In the genomic region with DNA sequence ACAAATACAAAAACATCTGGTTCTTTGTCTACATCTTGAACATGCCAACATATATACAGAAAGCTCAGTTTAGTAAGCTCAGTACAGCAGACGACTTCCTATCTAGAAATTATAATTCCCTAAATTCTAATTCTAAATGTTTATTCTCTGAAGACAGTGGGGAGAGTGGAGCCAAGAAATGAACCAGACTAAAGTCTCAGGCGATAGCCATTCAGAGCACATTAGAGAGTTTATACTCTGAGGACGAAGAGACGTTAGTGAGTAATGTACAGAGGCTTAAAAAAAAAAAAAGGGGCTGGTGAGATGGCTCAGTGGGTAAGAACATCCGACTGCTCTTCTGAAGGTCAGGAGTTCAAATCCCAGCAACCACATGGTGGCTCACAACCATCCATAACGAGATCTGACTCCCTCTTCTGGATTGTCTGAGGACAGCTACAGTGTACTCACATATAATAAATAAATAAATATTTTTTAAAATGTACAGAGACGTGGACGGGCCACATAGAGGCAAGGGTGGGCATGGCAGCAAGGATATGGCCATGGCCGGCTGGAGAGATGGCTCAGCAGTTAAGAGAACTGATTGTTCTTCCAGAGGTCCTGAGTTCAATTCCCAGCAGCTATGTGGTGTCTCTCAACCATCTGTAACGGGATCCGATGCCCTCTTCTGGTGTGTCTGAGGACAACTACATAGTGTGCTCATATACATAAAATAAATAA, we compare ENCODE assay signal across 8 mouse cellular contexts. TPM values are rescaled to one million over a fixed set of nuclear protein-coding genes. Genes with fewer than 3 reads are reported as not detected.
DNase-seq lines count a peak whose midpoint lies in the region; ATAC-seq and TF ChIP-seq lines count a peak whose summit lies in the region.
"Not testable (repeated sequence)": the region's sequence is repeated elsewhere in the genome, so short reads cannot be mapped to it uniquely, and the experiment has no call there.

No protein-coding gene starts in this region.

- peak overlapping the region; percentile 53; the same call in 1 of the 2 replicates for H3K9ac ChIP-seq in ES-E14 (ENCODE audit: insufficient read depth, low read depth, low read length, poor library complexity, severe bottlenecking)
- H3K9ac ChIP-seq in heart, embryonic 16.5 days (ENCODE audit: low read length); lung, embryonic 15.5 days; stomach, embryonic 15.5 days; stomach, postnatal 0 days (ENCODE audit: low read length): not testable (repeated sequence)

- not testable (repeated sequence) for H3K27me3 ChIP-seq in E14TG2a.4 (ENCODE audit: insufficient read depth, low read length); heart, embryonic 16.5 days (ENCODE audit: control insufficient read depth, insufficient read depth, low read length); lung, embryonic 15.5 days; stomach, embryonic 15.5 days (replicated peaks); stomach, postnatal 0 days (ENCODE audit: control insufficient read depth, insufficient read depth, low read length)

- ATAC-seq in heart, embryonic 16.5 days (replicated peaks; ENCODE audit: extremely low read depth, insufficient read depth, low FRiP score), result 0 out of 2 replicates have a peak, but pooled peaks have one; percentile 4
- ATAC-seq in lung, embryonic 15.5 days (ENCODE audit: borderline replicate concordance, extremely low read depth, low FRiP score, low TSS enrichment), result peak; percentile 32; the same call in 1 of the 2 replicates
- 0 out of 2 replicates have a peak, but pooled peaks have one; percentile 24 for ATAC-seq in stomach, embryonic 15.5 days (ENCODE audit: insufficient read depth, low FRiP score, low read depth)
- not testable (repeated sequence) for ATAC-seq in stomach, postnatal 0 days (ENCODE audit: low FRiP score, low TSS enrichment)

- not testable (repeated sequence) for DNase-seq in ES-E14 (ENCODE audit: low read depth, low spot score); layer of hippocampus, adult 2 months (ENCODE audit: low spot score in 2 of 2); stomach, postnatal 0 days (ENCODE audit: low spot score)
- peak; percentile 78 for DNase-seq in heart, adult 11 months

- H3K36me3 ChIP-seq in E14TG2a.4 (ENCODE audit: insufficient read depth, low read length), result peaks cover 13% of the 10 kb centered on the region
- not testable (repeated sequence) for H3K36me3 ChIP-seq in ES-E14 (ENCODE audit: control insufficient read depth, insufficient read depth, low read length, poor library complexity, severe bottlenecking); heart, embryonic 16.5 days (ENCODE audit: control insufficient read depth, insufficient read depth); lung, embryonic 15.5 days; stomach, embryonic 15.5 days; stomach, postnatal 0 days (ENCODE audit: control insufficient read depth, insufficient read depth, low read length)

- in situ Hi-C loops in ES-E14 (cut with MboI; ENCODE audit: low sequenced_read_pairs in 2 of 2, unreplicated experiment in 2 of 2), result not testable (repeated sequence)

- not testable (repeated sequence) for H3K4me2 ChIP-seq in heart, embryonic 16.5 days (ENCODE audit: low read depth, low read length); lung, embryonic 15.5 days; stomach, embryonic 15.5 days; stomach, postnatal 0 days (replicated peaks; ENCODE audit: low read depth)

- TF ChIP-seq CTCF in E14TG2a.4 (conservative IDR thresholded peaks at IDR 0.05; ENCODE audit: low read length), result not testable (repeated sequence)
- TF ChIP-seq CTCF in layer of hippocampus, adult 2 months (conservative IDR thresholded peaks at IDR 0.05), result 0 out of 2 replicates have a peak, but pooled peaks have one; percentile 7
- peak; percentile 8; the same call in 1 of the 2 replicates for TF ChIP-seq CTCF in stomach, postnatal 0 days (IDR thresholded peaks at IDR 0.05; ENCODE audit: low read depth)

- not testable (repeated sequence) for TF ChIP-seq EP300 in stomach, postnatal 0 days (optimal IDR thresholded peaks at IDR 0.05)

- H3K27ac ChIP-seq in ES-E14 (ENCODE audit: insufficient read depth, low read depth, low read length, poor library complexity, severe bottlenecking), result peak overlapping the region; percentile 100
- H3K27ac ChIP-seq in heart, embryonic 16.5 days (ENCODE audit: low read length); layer of hippocampus, adult 2 months; stomach, embryonic 15.5 days; stomach, postnatal 0 days (replicated peaks): not testable (repeated sequence)
- H3K27ac ChIP-seq in lung, embryonic 15.5 days, result peak overlapping the region; percentile 10; the same call in 1 of the 2 replicates

- H3K9me3 ChIP-seq in E14TG2a.4 (ENCODE audit: low read length); ES-E14 (ENCODE audit: control insufficient read depth, insufficient read depth, low read depth, low read length); heart, embryonic 16.5 days (replicated peaks; ENCODE audit: control insufficient read depth, low read length); lung, embryonic 15.5 days; stomach, embryonic 15.5 days; stomach, postnatal 0 days (ENCODE audit: control insufficient read depth, low read length): not testable (repeated sequence)

- H3K4me1 ChIP-seq in E14TG2a.4 (replicated peaks; ENCODE audit: low read depth, low read length) (peaks cover 68% of the 10 kb centered on the region), ES-E14 (ENCODE audit: control insufficient read depth in 2 of 2, insufficient read depth in 2 of 2, low read length in 2 of 2, poor library complexity in 1 of 2) (peaks cover 9 to 20% of the 10 kb centered on the region in 2 experiments)
- not testable (repeated sequence) for H3K4me1 ChIP-seq in heart, embryonic 16.5 days (ENCODE audit: control insufficient read depth, insufficient read depth, low read length); lung, embryonic 15.5 days; stomach, embryonic 15.5 days; stomach, postnatal 0 days (replicated peaks; ENCODE audit: control insufficient read depth, insufficient read depth)

- 0 out of 2 replicates have a peak overlapping the region, but pooled peaks have one; percentile 57 for H3K4me3 ChIP-seq in E14TG2a.4 (replicated peaks; ENCODE audit: low read length)
- peak overlapping the region in 1 of 2 experiments; percentile 19; a peak in 1 of 4 replicates for H3K4me3 ChIP-seq in ES-E14 (ENCODE audit: insufficient read depth in 1 of 2, low read depth in 1 of 2, low read length in 2 of 2, poor library complexity in 1 of 2, severe bottlenecking in 1 of 2)
- H3K4me3 ChIP-seq in heart, embryonic 16.5 days (ENCODE audit: low read length); layer of hippocampus, adult 2 months; lung, embryonic 15.5 days; stomach, embryonic 15.5 days (replicated peaks); stomach, postnatal 0 days (ENCODE audit: low read depth, low read length): not testable (repeated sequence)

- 82% methylated on average over 11 of the region's 11 CpGs for WGBS in heart, embryonic 16.5 days
- WGBS in lung, embryonic 15.5 days, result 59% methylated on average over 11 of the region's 11 CpGs
- 62% methylated on average over 11 of the region's 11 CpGs for WGBS in stomach, embryonic 15.5 days
- 67% methylated on average over 10 of the region's 11 CpGs for WGBS in stomach, postnatal 0 days

RNA-seq across cellular contexts. Expression of a gene that starts 25.7 kb away (rescaled TPM):
- 74.6 and 87.1 TPM in 2 replicates for total RNA-seq in ES-E14 (2012; rRNA removed)
- 19.7 and 20.7 TPM in 2 replicates for polyA plus RNA-seq in heart, embryonic 16.5 days (2015; fragmentation: Nextera tagmentation; extraction: Ambion mirVana)
- 1 to 10 TPM; 1.4 to 1.7 TPM for total RNA-seq in layer of hippocampus, adult 2 months (2021)
- 63.6 and 72.3 TPM in 2 replicates for polyA plus RNA-seq in lung, embryonic 15.5 days (2015; fragmentation: Nextera tagmentation; extraction: Ambion mirVana)
- polyA plus RNA-seq in stomach, embryonic 15.5 days (2015; fragmentation: Nextera tagmentation; extraction: Ambion mirVana), result 60.7 and 66.8 TPM in 2 replicates
- 34.7 and 35.6 TPM in 2 replicates for polyA plus RNA-seq in stomach, postnatal 0 days (2015; fragmentation: Nextera tagmentation; extraction: Ambion mirVana)
